Mouse (Mus musculus): ENCODE measurements around the gene Irs1.

Gene Irs1

GRCm38 (mm10) chr1:82288421-82288990 is 2.7 kb downstream of the Irs1 start:
- no peak for DNase-seq (ENCODE audit: low spot score)

DNA sequence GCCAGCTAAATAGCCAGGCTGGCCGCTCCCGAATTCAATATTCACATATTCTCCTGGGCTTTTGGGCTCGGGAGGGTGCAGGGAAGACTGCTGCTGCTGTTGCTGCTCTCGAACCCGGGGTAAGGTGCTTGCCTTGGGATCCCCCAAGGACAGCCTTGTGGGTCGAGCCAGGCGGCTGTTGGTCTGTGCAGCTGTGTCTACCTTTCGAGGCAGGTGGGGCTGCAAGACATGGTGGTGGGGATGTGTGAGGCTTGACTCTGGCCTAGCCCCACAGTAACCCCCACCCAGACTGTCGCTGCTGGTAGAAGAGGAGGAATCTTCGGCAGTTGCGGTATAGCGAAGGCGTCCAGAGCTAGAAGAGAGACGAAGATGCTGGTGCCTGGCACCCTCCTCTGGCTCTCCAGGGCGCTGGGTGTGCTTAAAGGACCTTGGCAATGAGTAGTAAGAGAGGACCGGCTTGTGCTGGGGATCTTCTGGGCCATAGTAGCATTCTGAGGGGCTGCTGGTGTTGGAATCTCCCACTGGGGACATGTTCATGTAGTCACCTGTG is 3.4 kb downstream of the Irs1 start:
- no peak for DNase-seq (ENCODE audit: low spot score)

GRCm38 (mm10) chr1:82287052-82287775 is 4.0 kb downstream of the Irs1 start:
- no peak for DNase-seq (ENCODE audit: low spot score)

- no peak for DNase-seq (ENCODE audit: low spot score)
Measured at GRCm38 (mm10) chr1:82286190-82287051, 4.8 kb downstream of the Irs1 start.

- DNase-seq (ENCODE audit: low spot score) = no peak
Measured at GRCm38 (mm10) chr1:82285461-82286189, 5.6 kb downstream of the Irs1 start.

GRCm38 (mm10) chr1:82284403-82284802 is 6.8 kb downstream of the Irs1 start:
- DNase-seq (ENCODE audit: low spot score) = no peak

DNA sequence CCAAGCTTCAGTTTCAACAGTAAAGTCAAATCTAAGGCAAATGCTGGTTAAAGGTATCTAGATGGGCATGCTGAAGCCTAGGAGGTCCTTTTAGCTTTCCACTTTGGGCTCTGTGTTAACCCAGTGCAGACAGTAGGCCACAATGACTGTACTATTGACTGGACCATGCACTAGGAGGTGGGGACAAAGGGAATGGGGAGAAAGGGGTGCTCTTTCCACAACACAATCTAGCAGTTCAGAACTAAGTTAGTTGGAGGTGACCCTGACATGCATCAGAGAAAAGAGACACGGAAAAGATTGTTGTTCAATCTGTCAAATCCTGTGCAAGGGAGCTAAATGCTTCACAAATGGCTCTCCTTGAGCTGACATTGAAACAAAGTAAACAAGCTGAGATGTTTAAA is 7.3 kb downstream of the Irs1 start:
- no peak for DNase-seq (ENCODE audit: low spot score)

- DNase-seq (ENCODE audit: low spot score) = peak; percentile 84
Measured at GRCm38 (mm10) chr1:82282992-82283611, 8.1 kb downstream of the Irs1 start.

DNA sequence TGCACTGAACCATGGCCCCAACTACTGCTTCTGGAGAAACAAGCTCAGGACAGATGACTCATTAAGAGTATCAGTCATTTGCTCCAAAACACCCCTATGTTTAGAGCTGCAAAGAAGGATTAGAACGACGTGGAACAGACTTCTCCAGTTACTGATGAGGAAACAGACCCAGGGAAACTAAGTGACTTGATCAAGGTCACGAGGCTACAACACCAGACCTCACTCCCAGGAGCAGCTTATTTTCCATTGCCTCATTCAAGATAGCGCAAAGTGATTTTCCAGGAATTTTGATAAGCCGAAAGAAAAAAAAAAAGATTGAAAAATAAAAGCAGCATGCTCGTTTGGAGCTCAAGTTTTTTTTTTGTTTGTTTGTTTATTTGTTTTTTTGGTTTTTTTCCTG is 9.4 kb downstream of the Irs1 start:
- no peak for DNase-seq (ENCODE audit: low spot score)

- DNase-seq (ENCODE audit: low spot score) = no peak
Measured at GRCm38 (mm10) chr1:82279768-82280167, 11.4 kb downstream of the Irs1 start.

GRCm38 (mm10) chr1:82274361-82274760 is 16.9 kb downstream of the Irs1 start:
- no peak for DNase-seq (ENCODE audit: low spot score)

DNA sequence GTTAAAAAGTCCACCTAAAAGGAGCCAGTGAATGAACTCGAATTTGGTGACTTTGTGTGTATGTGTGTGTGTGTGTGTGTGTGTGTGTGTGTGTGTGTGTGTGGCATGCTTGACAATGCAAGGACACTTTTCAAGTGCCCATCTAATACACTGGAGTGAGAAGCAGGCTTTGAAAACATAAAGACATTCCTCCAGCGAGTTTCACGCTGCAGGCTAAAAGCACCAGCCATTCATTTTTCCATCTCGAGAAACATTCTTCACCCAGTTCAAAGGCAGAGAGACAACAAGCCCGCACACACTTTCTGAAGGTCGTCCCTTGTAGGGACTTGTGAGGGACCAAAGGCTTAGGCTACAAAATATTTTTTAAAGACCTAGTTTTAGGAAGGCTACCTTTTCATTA is 17.7 kb downstream of the Irs1 start:
- no peak for DNase-seq (ENCODE audit: low spot score)

DNA sequence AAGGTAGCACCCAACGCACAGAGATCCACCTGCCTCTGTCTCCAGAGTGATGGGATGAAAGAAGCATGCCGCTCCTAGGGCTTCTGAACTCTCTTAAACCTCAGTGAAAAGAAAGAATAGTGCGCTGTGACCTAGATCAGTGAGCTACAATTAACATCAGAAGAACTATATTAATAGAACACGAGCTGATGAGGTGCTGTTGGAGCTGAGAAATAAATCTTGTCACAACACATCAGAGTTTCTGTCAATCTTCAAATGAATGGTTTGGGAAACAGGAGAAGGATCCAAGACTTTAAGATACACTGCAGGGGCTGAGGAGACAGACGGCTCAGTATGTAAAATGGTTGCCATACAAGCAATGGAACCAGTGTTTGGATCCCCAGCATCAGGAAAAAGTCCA is 19.0 kb downstream of the Irs1 start:
- DNase-seq (ENCODE audit: low spot score) = no peak

- no peak for DNase-seq (ENCODE audit: low spot score)
Measured at GRCm38 (mm10) chr1:82267547-82267946, 23.7 kb downstream of the Irs1 start.

DNA sequence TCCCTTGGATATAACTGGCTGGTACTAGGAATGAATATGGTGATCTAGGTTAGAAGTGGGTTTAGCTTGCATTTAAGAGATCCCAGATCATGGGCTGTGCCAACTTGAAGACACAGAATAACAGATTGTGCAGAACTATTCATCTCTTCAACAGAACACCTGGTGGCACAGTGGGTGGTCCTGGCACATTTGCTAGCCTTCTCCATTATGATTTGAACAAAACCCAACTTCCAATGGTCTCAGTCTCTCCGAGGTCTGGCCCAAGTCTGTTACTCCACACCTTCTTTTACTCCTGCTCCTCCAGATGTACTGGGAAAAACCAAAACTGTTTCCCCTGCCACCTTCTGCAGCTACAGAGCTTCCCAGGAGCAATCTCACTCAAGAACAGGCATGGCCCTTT is 28.9 kb downstream of the Irs1 start:
- DNase-seq (ENCODE audit: low spot score) = no peak

GRCm38 (mm10) chr1:82261638-82262037 is 29.6 kb downstream of the Irs1 start:
- no peak for DNase-seq (ENCODE audit: low spot score)

DNA sequence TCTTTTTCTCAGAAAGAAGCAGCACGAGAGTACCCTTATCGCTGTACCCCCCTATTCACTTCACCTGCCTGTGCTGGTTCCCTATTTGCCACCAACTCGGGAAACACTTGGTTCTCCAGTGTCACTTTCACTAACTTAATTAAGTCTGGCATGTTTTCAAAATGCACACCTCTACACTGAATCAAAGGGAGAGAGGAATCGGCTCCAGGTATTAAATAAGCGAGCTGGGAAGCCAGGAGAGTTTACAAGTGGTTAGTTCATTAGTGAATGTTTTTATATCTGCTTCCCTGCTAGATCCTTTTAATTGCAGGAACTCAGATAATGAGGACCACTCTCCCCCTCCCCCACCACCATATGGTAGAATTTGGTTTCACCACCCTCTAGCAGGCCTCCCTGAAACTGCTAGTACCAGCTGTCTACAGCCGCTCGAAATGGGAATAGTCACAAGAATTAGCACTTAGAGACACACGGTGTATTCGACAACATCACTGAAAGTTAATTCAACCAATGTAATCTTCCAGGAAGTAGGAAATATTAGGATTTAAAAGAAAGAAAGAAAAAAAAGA is 30.1 kb downstream of the Irs1 start:
- no peak for DNase-seq (ENCODE audit: low spot score)

DNA sequence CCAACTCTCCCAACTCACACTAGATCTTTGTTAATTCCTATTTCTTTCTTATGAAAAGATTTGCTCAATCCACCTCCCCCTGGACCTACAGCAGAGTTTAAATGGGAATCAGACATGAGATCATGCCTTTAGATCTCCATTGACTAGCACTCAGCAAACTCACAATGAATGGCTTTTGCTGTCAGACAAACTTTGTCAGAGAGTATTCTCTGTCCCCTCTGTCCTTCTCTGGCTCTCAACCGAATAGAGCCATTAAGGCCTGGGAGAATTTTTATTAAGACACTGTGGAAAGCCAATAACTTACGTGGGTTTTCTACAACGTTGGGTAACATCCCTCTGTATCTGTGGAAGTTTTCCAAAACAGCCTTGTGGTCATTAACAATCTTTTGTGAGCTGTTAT is 31.2 kb downstream of the Irs1 start:
- no peak for DNase-seq (ENCODE audit: low spot score)

- no peak for DNase-seq (ENCODE audit: low spot score)
Measured at GRCm38 (mm10) chr1:82258331-82258730, 32.9 kb downstream of the Irs1 start.

GRCm38 (mm10) chr1:82257457-82257856 is 33.8 kb downstream of the Irs1 start:
- no peak for DNase-seq (ENCODE audit: low spot score)

GRCm38 (mm10) chr1:82253789-82254445 is 37.3 kb downstream of the Irs1 start:
- peak; percentile 45 for DNase-seq (ENCODE audit: low spot score)

Data from lung, postnatal 25 days (tissue).